Mouse (Mus musculus) cerebellum, adult 11-12 months (tissue): Measurements from ENCODE around the gene Ppp1r1c.

ENCODE experiments used
- DNase-seq: peaks from one replicate; pipeline ENCODE4 v3.0.0; 2022

The Ppp1r1c gene

GRCm38 (mm10) chr2:79707575-79707974, at the start of gene Ppp1r1c:
Ppp1r1c (plus strand) TSS chr2:79707780.
- no peak for DNase-seq

GRCm38 (mm10) chr2:79660417-79661185, 47.0 kb upstream of the Ppp1r1c start:
- no peak for DNase-seq

- no peak for DNase-seq
Observed at GRCm38 (mm10) chr2:79661486-79662104, 46.0 kb upstream of the Ppp1r1c start.

- DNase-seq, result no peak
Observed at GRCm38 (mm10) chr2:79664532-79665286, 42.9 kb upstream of the Ppp1r1c start.

GRCm38 (mm10) chr2:79665492-79665891, 42.1 kb upstream of the Ppp1r1c start:
- no peak for DNase-seq

- DNase-seq, result no peak
Observed at GRCm38 (mm10) chr2:79675266-79675665, 32.3 kb upstream of the Ppp1r1c start.

GRCm38 (mm10) chr2:79677663-79678257, 29.8 kb upstream of the Ppp1r1c start:
- DNase-seq, result no peak

- DNase-seq, result no peak
Observed at GRCm38 (mm10) chr2:79681672-79682071, 25.9 kb upstream of the Ppp1r1c start.

GRCm38 (mm10) chr2:79683258-79683657, 24.3 kb upstream of the Ppp1r1c start:
- no peak for DNase-seq

GRCm38 (mm10) chr2:79690838-79691237, 16.7 kb upstream of the Ppp1r1c start:
- DNase-seq, result no peak

GRCm38 (mm10) chr2:79695190-79695589, 12.4 kb upstream of the Ppp1r1c start:
- no peak for DNase-seq

- DNase-seq, result no peak
Observed at GRCm38 (mm10) chr2:79695939-79696338, 11.6 kb upstream of the Ppp1r1c start.

GRCm38 (mm10) chr2:79696478-79697230, 10.9 kb upstream of the Ppp1r1c start:
- no peak for DNase-seq

- DNase-seq, result no peak
Observed at GRCm38 (mm10) chr2:79698166-79698565, 9.4 kb upstream of the Ppp1r1c start.

- DNase-seq, result no peak
Observed at GRCm38 (mm10) chr2:79704773-79705172, 2.8 kb upstream of the Ppp1r1c start.

- no peak for DNase-seq
Observed at GRCm38 (mm10) chr2:79713662-79714091, 6.1 kb downstream of the Ppp1r1c start.

- no peak for DNase-seq
Observed at GRCm38 (mm10) chr2:79714745-79715144, 7.2 kb downstream of the Ppp1r1c start.

- no peak for DNase-seq
Observed at GRCm38 (mm10) chr2:79715925-79716324, 8.3 kb downstream of the Ppp1r1c start.

- no peak for DNase-seq
Observed at GRCm38 (mm10) chr2:79717846-79718245, 10.3 kb downstream of the Ppp1r1c start.

- no peak for DNase-seq
Observed at GRCm38 (mm10) chr2:79722415-79722814, 14.8 kb downstream of the Ppp1r1c start.

- DNase-seq, result no peak
Observed at GRCm38 (mm10) chr2:79738958-79739357, 31.4 kb downstream of the Ppp1r1c start.

- DNase-seq, result no peak
Observed at GRCm38 (mm10) chr2:79741966-79742365, 34.4 kb downstream of the Ppp1r1c start.

- DNase-seq, result no peak
Observed at GRCm38 (mm10) chr2:79744164-79744563, 36.6 kb downstream of the Ppp1r1c start.
